Mouse (Mus musculus): ENCODE measurements around the gene Dusp10.

DNA sequence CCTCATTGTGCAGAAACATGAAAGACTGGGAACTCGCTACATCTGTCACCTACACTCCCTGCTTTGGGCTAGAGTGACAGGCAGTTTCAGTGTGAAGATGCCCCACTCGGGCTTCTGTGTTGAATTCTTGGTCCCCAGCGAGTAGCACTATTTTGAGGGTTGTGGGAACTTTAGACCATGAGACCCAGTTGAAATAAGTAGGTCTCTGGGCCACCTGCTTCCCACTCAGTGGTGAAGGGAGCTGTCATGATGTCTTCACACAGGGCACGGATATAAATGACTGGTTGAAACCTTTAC is 88.6 kb downstream of the Dusp10 start:
- TF ChIP-seq CTCF (conservative IDR thresholded peaks at IDR 0.05; ENCODE audit: low read length) (no peak), POU5F1 (IDR thresholded peaks at IDR 0.05; ENCODE audit: borderline replicate concordance, low read length) (no peak)
